Mouse (Mus musculus) bone marrow macrophage, adult 2 months (primary cell): ENCODE data around the gene Adamts16.

ENCODE experiments used
- CTCF ChIP-seq: IDR thresholded peaks from 2 replicates; pipeline ENCODE4 v1.5.1; 2012; ENCODE audit warnings: low read depth, mild to moderate bottlenecking, low read length, moderate library complexity
- POLR2A ChIP-seq: IDR thresholded peaks from 2 replicates; pipeline ENCODE4 v1.6.1; 2012; ENCODE audit warnings: mild to moderate bottlenecking, low read depth, low read length, borderline replicate concordance

DNA sequence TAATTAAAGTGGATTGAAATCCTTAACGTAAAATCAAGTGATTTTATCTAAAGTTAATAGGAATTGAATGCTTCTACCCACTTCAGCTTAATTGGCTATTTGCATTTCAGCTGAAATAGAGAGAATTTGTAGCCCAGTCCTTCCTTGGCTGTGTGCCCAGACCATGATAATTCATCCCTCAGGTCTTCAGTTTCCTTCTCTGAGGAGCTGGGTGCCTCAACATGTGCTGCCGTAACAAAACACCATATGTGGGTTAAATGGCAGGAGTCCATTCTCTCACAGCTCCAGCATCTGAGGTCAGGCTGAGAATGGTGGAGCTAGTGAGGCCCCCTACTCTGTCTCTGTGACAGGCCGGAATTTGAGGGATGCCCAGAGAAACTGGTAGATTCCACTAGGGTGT lies 29.4 kb upstream of the Adamts16 start:
- TF ChIP-seq POLR2A (no peak), CTCF (no peak)
